Mouse (Mus musculus) stomach, postnatal 0 days (tissue): Measurements from ENCODE around the gene Dzank1. TPM values are rescaled to one million over a fixed set of nuclear protein-coding genes. Genes with fewer than 3 reads are reported as not detected.

Experiments
- ATAC-seq: fragments of 200-750 bp; cut with Nextera tagmentation; 2 replicates; pipeline ENCODE4 v1.8.0; 2017; ENCODE audit not compliant: low FRiP score, low TSS enrichment
- DNase-seq: peaks from one replicate; pipeline ENCODE4 v3.0.0-alpha.2; 2016; ENCODE audit warnings: low spot score
- H3K27ac ChIP-seq: fragments of 300-500 bp; sonication (generic); replicated peaks from 2 replicates; pipeline ENCODE4 v1.5.1; 2014; ENCODE audit warnings: mild to moderate bottlenecking, control low read depth
- H3K27me3 ChIP-seq: fragments of 300-500 bp; sonication (generic); 2 replicates; pipeline ENCODE4 v1.6.1; 2014; ENCODE audit warnings: low read length; ENCODE audit not compliant: control insufficient read depth, insufficient read depth
- H3K36me3 ChIP-seq: fragments of 300-500 bp; sonication (generic); 2 replicates; pipeline ENCODE4 v1.6.1; 2014; ENCODE audit warnings: low read length, mixed read lengths; ENCODE audit not compliant: control insufficient read depth, insufficient read depth
- H3K4me1 ChIP-seq: fragments of 300-500 bp; sonication (generic); replicated peaks from 2 replicates; pipeline ENCODE4 v1.6.1; 2014; ENCODE audit warnings: antibody characterized with exemption; ENCODE audit not compliant: control insufficient read depth, insufficient read depth
- H3K4me2 ChIP-seq: fragments of 300-500 bp; sonication (generic); replicated peaks from 2 replicates; pipeline ENCODE4 v1.6.1; 2014; ENCODE audit warnings: low read depth, mild to moderate bottlenecking, control low read depth, moderate library complexity
- H3K4me3 ChIP-seq: fragments of 300-500 bp; sonication (generic); 2 replicates; pipeline ENCODE4 v1.5.1; 2014; ENCODE audit warnings: low read depth, low read length, control low read depth
- H3K9ac ChIP-seq: fragments of 300-500 bp; sonication (generic); 2 replicates; pipeline ENCODE4 v1.6.1; 2014; ENCODE audit warnings: mild to moderate bottlenecking, low read length, control low read depth, mixed read lengths
- H3K9me3 ChIP-seq: fragments of 300-500 bp; sonication (generic); 2 replicates; pipeline ENCODE4 v1.6.1; 2016; ENCODE audit warnings: low read length; ENCODE audit not compliant: control insufficient read depth
- CTCF ChIP-seq: IDR thresholded peaks from 2 replicates; pipeline ENCODE4 v1.5.1; 2016; ENCODE audit warnings: antibody characterized with exemption, low read depth, mild to moderate bottlenecking, moderate library complexity
- EP300 ChIP-seq: optimal IDR thresholded peaks from 2 replicates; pipeline ENCODE3; 2016; ENCODE audit warnings: antibody characterized with exemption
- WGBS: fragments of 180-500 bp; shearing (Covaris S2); extraction: QIAGEN DNeasy Blood & Tissue Kit; methylation state at CpG from one replicate; pipeline ENCODE4 v1.1.7; 2014; 5-methylcytosine and 5-hydroxymethylcytosine counted together
- polyA plus RNA-seq: library from polyadenylated mRNA; unstranded; fragments of >200 nt; fragmentation: Nextera tagmentation; extraction: Ambion mirVana; gene quantifications from 2 replicates; pipeline ENCODE4 v1.2.1, GENCODE M21; 2015

The Dzank1 gene
- polyA plus RNA-seq, 1 experiment from 2014 or later = 0.51 TPM

DNA sequence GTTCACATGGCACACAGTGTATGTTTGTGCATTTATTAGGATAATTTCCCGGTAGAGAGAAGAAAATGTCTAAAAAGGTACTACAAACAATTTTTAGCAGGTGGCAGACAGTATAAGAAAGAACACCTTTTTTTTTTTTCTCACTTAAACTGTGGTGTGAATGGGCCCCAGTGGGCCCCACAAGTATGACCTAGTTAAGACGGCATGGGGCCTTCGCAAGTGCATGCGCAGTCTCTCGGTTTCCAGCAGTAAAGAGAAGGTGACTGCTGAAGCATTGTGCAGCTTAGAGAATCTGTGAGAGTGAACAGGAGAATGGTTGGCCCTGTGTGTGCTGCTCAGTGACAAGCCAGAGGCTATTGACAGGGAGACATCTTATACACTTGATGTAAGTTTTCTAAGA, 37.9 kb downstream of the Dzank1 start:
- ATAC-seq = no peak
- H3K36me3 ChIP-seq = no peaks in the 10 kb centered on the region
- WGBS = 84% methylated on average over 5 of the region's 5 CpGs

DNA sequence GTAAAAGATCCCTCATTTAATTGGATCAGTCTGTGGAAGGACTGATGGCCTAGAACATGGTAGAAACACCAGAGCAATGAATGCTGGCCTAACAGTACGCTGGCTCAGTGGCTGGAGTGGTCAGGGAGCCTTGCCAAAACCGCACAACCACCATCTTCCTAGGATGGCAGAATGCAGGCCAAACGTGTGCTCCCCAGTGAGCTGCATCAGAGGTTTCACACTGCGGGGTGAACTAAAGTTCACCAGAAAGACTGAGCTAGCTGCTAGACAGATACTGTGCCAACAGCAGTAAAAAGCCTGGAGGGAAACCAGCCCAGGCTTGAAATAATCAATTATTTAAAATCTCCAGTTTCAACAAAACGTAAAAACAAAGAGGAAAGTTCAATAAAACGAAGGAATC, 39.7 kb downstream of the Dzank1 start:
- Histone ChIP-seq H3K9me3 (no peaks in the 10 kb centered on the region), H3K4me1 (no peaks in the 10 kb centered on the region), H3K4me3 (no peak overlapping the region), H3K27me3 (no peaks in the 10 kb centered on the region), H3K36me3 (no peaks in the 10 kb centered on the region), H3K4me2 (no peak overlapping the region), H3K27ac (no peak overlapping the region), H3K9ac (no peak overlapping the region)
- DNase-seq = no peak
- WGBS = 35% methylated on average over 6 of the region's 6 CpGs
- ATAC-seq = no peak
- TF ChIP-seq EP300 = no peak
- TF ChIP-seq CTCF = no peak

More for the DNA sequence above, 37.9 kb downstream of the Dzank1 start:
- Histone ChIP-seq H3K27me3 (no peaks in the 10 kb centered on the region), H3K9me3 (no peaks in the 10 kb centered on the region), H3K9ac (no peak overlapping the region), H3K4me3 (no peak overlapping the region), H3K4me1 (no peaks in the 10 kb centered on the region), H3K27ac (no peak overlapping the region), H3K4me2 (no peak overlapping the region)
- TF ChIP-seq CTCF (no peak), EP300 (no peak)
- no peak for DNase-seq

DNA sequence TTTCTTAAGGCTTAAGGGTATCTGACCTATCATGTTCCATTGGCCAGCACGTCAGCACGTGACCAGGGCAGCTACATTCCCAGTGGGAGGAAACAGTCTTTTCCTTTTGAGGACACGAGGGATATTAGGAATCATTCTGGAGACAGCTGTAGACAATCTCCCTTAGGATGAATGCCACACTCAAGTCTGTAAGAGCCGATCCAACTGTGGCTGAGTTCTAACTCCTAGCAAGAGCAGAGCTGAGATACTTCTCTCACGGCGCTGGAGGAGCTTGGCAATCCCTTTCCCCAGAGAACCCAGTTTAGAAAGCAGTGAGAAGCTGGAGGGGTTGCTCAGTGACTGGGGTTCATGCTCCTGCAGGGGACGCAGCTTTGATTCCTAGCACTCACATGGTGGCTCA, 41.8 kb downstream of the Dzank1 start:
- no peaks in the 10 kb centered on the region for H3K36me3 ChIP-seq
- no peak overlapping the region for H3K27ac ChIP-seq
- H3K9ac ChIP-seq = no peak overlapping the region
- no peak for ATAC-seq
- DNase-seq = no peak
- H3K4me3 ChIP-seq = no peak overlapping the region
- H3K4me1 ChIP-seq = no peaks in the 10 kb centered on the region
- no peak overlapping the region for H3K4me2 ChIP-seq
- WGBS = 67% methylated on average over 7 of the region's 7 CpGs
- H3K27me3 ChIP-seq = no peaks in the 10 kb centered on the region
- no peaks in the 10 kb centered on the region for H3K9me3 ChIP-seq
- no peak for TF ChIP-seq EP300
- no peak for TF ChIP-seq CTCF

DNA sequence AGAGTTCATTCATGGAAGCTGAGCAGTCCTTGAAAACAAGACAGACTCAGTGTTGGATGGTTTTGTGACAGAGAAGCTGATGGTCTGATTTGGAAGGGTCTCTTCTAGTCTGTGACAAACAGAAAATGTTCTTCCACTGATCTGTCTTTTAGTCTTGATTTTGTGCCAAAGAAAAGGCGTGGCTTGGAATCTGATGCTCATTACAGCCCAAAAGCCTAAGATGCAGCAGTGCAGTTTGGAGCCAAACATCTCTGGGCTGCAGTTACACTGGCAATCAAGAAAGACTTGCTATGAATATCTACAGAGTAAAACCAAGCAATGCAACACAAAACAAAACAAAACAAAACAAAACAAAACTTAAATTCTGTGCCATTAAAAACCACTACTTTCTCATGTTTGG, 43.1 kb downstream of the Dzank1 start:
- no peaks in the 10 kb centered on the region for H3K27me3 ChIP-seq
- WGBS = 37% methylated on average over 1 of the region's 1 CpGs
- H3K27ac ChIP-seq = no peak overlapping the region
- H3K4me2 ChIP-seq = no peak overlapping the region
- no peak overlapping the region for H3K4me3 ChIP-seq
- no peaks in the 10 kb centered on the region for H3K4me1 ChIP-seq
- DNase-seq (no peak), ATAC-seq (no peak)
- no peak for TF ChIP-seq EP300
- no peak overlapping the region for H3K9ac ChIP-seq
- no peaks in the 10 kb centered on the region for H3K9me3 ChIP-seq
- no peaks in the 10 kb centered on the region for H3K36me3 ChIP-seq

DNA sequence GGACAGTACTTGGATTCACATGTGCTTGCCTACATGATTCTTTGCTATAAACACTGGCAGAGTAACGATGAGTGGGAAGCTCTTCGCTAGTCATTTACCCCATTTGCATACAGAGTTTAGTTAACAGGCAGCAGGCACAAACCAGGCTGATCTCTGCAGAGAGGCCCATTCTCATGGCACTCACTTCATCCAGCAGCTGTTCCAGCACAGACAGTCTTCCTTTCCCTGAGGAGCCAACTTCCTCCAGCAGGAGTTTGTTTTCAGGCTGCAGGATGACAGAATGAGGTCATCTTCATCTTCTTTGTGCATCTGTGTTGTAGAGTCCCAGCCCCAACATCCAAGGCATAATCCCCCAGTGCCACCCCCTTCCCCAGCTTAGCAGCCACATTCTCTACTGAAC, 47.8 kb downstream of the Dzank1 start:
- ATAC-seq = no peak
- Histone ChIP-seq H3K36me3 (no peaks in the 10 kb centered on the region), H3K27ac (no peak overlapping the region), H3K9ac (no peak overlapping the region), H3K9me3 (no peaks in the 10 kb centered on the region), H3K4me3 (no peak overlapping the region), H3K27me3 (no peaks in the 10 kb centered on the region), H3K4me2 (no peak overlapping the region), H3K4me1 (no peaks in the 10 kb centered on the region)
- whole genome bisulfite sequencing = 80% methylated on average over 2 of the region's 2 CpGs
- DNase-seq = no peak
- no peak for TF ChIP-seq EP300
- TF ChIP-seq CTCF = no peak

DNA sequence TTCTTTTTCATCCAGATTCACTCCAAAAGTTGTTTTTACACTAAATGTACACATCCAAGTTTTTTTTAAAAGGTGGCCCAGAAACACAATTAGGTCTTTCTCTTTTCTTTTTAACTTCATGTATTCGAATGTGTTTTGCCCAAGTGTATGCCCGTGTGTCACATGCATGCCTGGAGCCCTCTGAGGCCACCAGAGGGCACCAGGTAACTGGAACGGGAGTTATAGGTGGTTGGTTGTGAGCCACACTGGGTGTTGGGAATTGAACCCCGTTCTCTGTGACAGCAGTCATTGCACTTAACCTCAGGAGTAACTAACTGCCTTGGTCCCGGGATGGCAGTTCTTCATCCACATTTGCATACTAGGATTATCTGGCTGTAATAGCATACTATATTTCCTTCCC, 60.0 kb downstream of the Dzank1 start:
- Histone ChIP-seq H3K4me2 (no peak overlapping the region), H3K27ac (no peak overlapping the region), H3K9me3 (no peaks in the 10 kb centered on the region), H3K36me3 (no peaks in the 10 kb centered on the region), H3K4me1 (no peaks in the 10 kb centered on the region), H3K4me3 (no peak overlapping the region), H3K9ac (no peak overlapping the region), H3K27me3 (no peaks in the 10 kb centered on the region)
- TF ChIP-seq EP300 (no peak), CTCF (peak; percentile 67)
- ATAC-seq (no peak), DNase-seq (no peak)
- WGBS = 60% methylated on average over 5 of the region's 5 CpGs
